Mouse (Mus musculus) forebrain, embryonic 11.5 days (tissue): Measurements from ENCODE around the gene Gab1. TPM values are rescaled to one million over a fixed set of nuclear protein-coding genes. Genes with fewer than 3 reads are reported as not detected.

Experiments used
- ATAC-seq: fragments of 200-750 bp; cut with Nextera tagmentation; replicated peaks from 2 replicates; pipeline ENCODE4 v1.8.0; 2017; ENCODE audit warnings: moderate TSS enrichment; ENCODE audit not compliant: low FRiP score
- DNase-seq: peaks from one replicate; pipeline ENCODE4 v3.0.0-alpha.2; 2017; ENCODE audit warnings: low spot score
- H3K27ac ChIP-seq: fragments of 300-500 bp; sonication (generic); 2 replicates; pipeline ENCODE4 v1.5.1; 2014; ENCODE audit warnings: low read depth, low read length
- H3K27me3 ChIP-seq: fragments of 300-500 bp; sonication (generic); 2 replicates; pipeline ENCODE4 v1.6.1; 2014; ENCODE audit warnings: mild to moderate bottlenecking, low read length, mixed read lengths; ENCODE audit not compliant: control insufficient read depth, insufficient read depth
- H3K36me3 ChIP-seq: fragments of 300-500 bp; sonication (generic); 2 replicates; pipeline ENCODE4 v1.6.1; 2014; ENCODE audit warnings: mild to moderate bottlenecking, low read length, moderate library complexity, mixed read lengths; ENCODE audit not compliant: control insufficient read depth, insufficient read depth
- H3K4me1 ChIP-seq: fragments of 300-500 bp; sonication (generic); replicated peaks from 2 replicates; pipeline ENCODE4 v1.6.1; 2014; ENCODE audit warnings: low read length, mixed read lengths; ENCODE audit not compliant: control insufficient read depth, insufficient read depth
- H3K4me2 ChIP-seq: fragments of 300-500 bp; sonication (generic); 2 replicates; pipeline ENCODE4 v1.6.1; 2014; ENCODE audit warnings: low read depth, mild to moderate bottlenecking, low read length, moderate library complexity, mixed read lengths; ENCODE audit not compliant: severe bottlenecking
- H3K4me3 ChIP-seq: fragments of 300-500 bp; sonication (generic); 2 replicates; pipeline ENCODE4 v1.5.1; 2014; ENCODE audit warnings: low read depth, low read length
- H3K9ac ChIP-seq: fragments of 300-500 bp; sonication (generic); 2 replicates; pipeline ENCODE4 v1.6.1; 2014; ENCODE audit warnings: low read length
- H3K9me3 ChIP-seq: fragments of 300-500 bp; sonication (generic); 2 replicates; pipeline ENCODE4 v1.6.1; 2016; ENCODE audit warnings: low read length, mixed read lengths; ENCODE audit not compliant: control insufficient read depth
- WGBS: fragments of 180-500 bp; shearing (Covaris S2); extraction: QIAGEN DNeasy Blood & Tissue Kit; methylation state at CpG from one replicate; pipeline ENCODE4 v1.1.7; 2014; 5-methylcytosine and 5-hydroxymethylcytosine counted together
- polyA plus RNA-seq: library from polyadenylated mRNA; unstranded; fragments of >200 nt; fragmentation: Nextera tagmentation; extraction: Ambion mirVana; gene quantifications from 2 replicates; pipeline ENCODE4 v1.2.1, GENCODE M21; 2014

Gene Gab1
- polyA plus RNA-seq = 19.1 TPM in 2 replicates

DNA sequence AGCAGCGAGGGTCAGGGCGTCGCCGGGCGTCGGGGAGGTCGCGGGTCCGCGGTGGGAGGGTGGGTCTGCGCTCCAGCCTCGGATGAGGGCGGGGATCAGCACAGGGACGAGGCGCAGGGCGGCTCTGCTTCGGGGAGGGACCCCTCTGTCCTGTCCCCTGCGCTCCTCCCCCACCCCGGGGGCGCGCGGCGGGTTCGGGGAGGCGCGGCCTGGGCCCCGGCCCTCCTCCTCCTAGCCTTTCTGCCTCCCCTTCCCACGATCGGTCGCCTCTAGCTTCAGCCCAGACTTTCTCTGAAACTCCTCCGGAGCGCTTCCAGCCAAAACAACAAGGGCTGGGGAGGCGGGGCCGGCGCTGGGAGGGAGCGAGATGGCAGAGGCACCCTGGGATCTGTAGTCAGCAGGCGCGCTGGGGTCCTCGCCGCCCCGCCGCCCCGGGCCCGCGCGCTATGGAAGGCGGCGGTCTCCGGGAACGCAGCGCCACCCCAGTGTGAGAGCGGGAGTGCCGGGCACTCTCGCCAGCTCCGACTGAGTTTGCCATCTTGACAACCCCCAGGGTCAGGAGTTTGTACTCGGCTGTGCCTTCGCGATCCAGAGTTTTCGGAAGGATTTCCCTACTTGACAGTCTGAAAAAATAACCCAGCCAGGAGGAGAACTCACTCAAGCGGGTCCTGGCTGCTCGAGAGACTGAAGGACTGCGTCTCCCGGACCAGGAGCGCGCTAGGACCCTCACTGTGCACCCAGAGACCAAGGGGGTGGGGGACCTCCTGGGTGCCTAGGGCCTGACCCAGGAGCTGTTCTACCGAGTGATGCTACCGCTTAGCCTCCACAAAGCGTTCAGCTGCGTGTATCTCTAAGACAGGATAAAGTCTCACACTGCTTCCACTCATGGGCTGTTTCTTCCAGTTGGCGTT, at the start of gene Gab1:
TSS of gene Gab1 (minus strand) at position 324 of the 911 bp plus-strand sequence.
- ATAC-seq = peak; percentile 96
- H3K4me3 ChIP-seq = peak within 1 kb of the TSS; percentile 77
- no peaks in the 10 kb centered on the region; the same call in 1 of the 2 replicates for H3K27me3 ChIP-seq
- H3K4me1 ChIP-seq = peaks cover 6% of the 10 kb centered on the region; the same call in 1 of the 2 replicates
- H3K9me3 ChIP-seq = no peaks in the 10 kb centered on the region
- H3K4me2 ChIP-seq = peak within 1 kb of the TSS; percentile 81
- H3K9ac ChIP-seq = peak within 1 kb of the TSS; percentile 82
- WGBS = under 1% methylated on average over 46 of the region's 70 CpGs
- H3K36me3 ChIP-seq = no peaks in the 10 kb centered on the region
- peak; percentile 97 for DNase-seq
- peak within 1 kb of the TSS; percentile 91 for H3K27ac ChIP-seq

DNA sequence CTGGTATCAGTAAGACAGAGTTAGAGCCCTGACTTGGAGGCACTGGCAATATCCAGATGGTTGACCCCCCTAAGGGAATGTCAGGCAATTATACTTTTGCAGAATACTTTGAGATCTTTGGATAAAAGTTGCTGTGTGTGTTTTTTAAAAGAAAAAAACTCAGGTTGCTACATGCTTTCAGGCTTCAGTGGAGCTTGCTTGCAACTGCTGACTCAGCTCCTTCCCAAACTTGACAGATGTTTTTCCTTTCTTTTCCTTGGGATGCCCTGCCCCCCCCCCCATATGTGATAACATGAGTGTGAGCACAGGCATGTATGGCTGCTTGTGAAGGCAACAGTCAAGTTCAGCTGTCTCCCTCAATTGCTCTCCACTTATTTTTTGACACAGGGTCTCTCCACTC, 48.5 kb upstream of the Gab1 start:
- no peaks in the 10 kb centered on the region for H3K36me3 ChIP-seq
- H3K27me3 ChIP-seq = no peaks in the 10 kb centered on the region
- H3K9me3 ChIP-seq = no peaks in the 10 kb centered on the region
- H3K4me2 ChIP-seq = no peak overlapping the region
- no peak overlapping the region for H3K9ac ChIP-seq
- no peak overlapping the region for H3K27ac ChIP-seq
- ATAC-seq (no peak), DNase-seq (no peak)
- H3K4me3 ChIP-seq = no peak overlapping the region
- H3K4me1 ChIP-seq = no peaks in the 10 kb centered on the region

- Histone ChIP-seq H3K4me2 (no peak overlapping the region), H3K4me1 (no peaks in the 10 kb centered on the region), H3K4me3 (no peak overlapping the region), H3K36me3 (no peaks in the 10 kb centered on the region), H3K27me3 (no peaks in the 10 kb centered on the region), H3K9ac (no peak overlapping the region), H3K27ac (no peak overlapping the region), H3K9me3 (no peaks in the 10 kb centered on the region)
- DNase-seq = no peak
- WGBS = 81% methylated on average over 9 of the region's 9 CpGs
- ATAC-seq = no peak
These were observed 43.5 kb upstream of the Gab1 start for GRCm38 (mm10) chr8:80923794-80924316.

GRCm38 (mm10) chr8:80922642-80923041, 42.3 kb upstream of the Gab1 start:
- Histone ChIP-seq H3K9ac (no peak overlapping the region), H3K4me1 (no peaks in the 10 kb centered on the region), H3K9me3 (no peaks in the 10 kb centered on the region), H3K27ac (no peak overlapping the region), H3K4me3 (no peak overlapping the region), H3K36me3 (no peaks in the 10 kb centered on the region), H3K4me2 (no peak overlapping the region), H3K27me3 (no peaks in the 10 kb centered on the region)
- ATAC-seq = no peak
- WGBS = 76% methylated on average over 6 of the region's 6 CpGs
- no peak for DNase-seq

DNA sequence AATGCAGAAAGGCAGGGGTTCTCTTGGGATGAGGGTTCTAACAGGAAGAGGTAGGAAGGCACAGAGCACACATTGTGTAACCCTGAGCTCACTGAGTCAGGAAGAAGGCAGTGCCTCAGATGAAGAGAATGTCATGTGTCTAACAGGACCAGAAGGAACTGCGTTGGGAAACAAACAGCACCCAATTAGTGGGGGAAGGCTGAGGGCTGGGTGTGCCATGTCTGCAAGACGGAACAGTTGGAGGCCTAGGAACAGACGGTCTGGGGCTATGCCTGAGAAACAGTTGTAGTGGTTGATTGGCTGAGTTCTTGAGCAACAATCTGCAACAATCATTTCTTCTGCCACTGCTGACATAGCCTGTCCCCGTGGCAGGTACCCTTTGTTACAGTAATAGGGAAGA, 38.8 kb upstream of the Gab1 start:
- no peak overlapping the region for H3K4me2 ChIP-seq

GRCm38 (mm10) chr8:80918531-80918930, 38.2 kb upstream of the Gab1 start:
- H3K4me3 ChIP-seq = no peak overlapping the region
- no peaks in the 10 kb centered on the region for H3K27me3 ChIP-seq
- H3K9me3 ChIP-seq = no peaks in the 10 kb centered on the region
- H3K4me1 ChIP-seq = no peaks in the 10 kb centered on the region
- H3K9ac ChIP-seq = no peak overlapping the region
- 90% methylated on average over 6 of the region's 6 CpGs for WGBS
- H3K36me3 ChIP-seq = no peaks in the 10 kb centered on the region
- DNase-seq (no peak), ATAC-seq (no peak)
- no peak overlapping the region for H3K4me2 ChIP-seq
- H3K27ac ChIP-seq = no peak overlapping the region

More for the DNA sequence above, 38.8 kb upstream of the Gab1 start:
- DNase-seq (no peak), ATAC-seq (no peak)
- no peaks in the 10 kb centered on the region for H3K4me1 ChIP-seq
- no peak overlapping the region for H3K9ac ChIP-seq
- no peaks in the 10 kb centered on the region for H3K27me3 ChIP-seq
- H3K36me3 ChIP-seq = no peaks in the 10 kb centered on the region
- H3K4me3 ChIP-seq = no peak overlapping the region
- WGBS = 89% methylated on average over 4 of the region's 4 CpGs
- H3K27ac ChIP-seq = no peak overlapping the region
- no peaks in the 10 kb centered on the region for H3K9me3 ChIP-seq

DNA sequence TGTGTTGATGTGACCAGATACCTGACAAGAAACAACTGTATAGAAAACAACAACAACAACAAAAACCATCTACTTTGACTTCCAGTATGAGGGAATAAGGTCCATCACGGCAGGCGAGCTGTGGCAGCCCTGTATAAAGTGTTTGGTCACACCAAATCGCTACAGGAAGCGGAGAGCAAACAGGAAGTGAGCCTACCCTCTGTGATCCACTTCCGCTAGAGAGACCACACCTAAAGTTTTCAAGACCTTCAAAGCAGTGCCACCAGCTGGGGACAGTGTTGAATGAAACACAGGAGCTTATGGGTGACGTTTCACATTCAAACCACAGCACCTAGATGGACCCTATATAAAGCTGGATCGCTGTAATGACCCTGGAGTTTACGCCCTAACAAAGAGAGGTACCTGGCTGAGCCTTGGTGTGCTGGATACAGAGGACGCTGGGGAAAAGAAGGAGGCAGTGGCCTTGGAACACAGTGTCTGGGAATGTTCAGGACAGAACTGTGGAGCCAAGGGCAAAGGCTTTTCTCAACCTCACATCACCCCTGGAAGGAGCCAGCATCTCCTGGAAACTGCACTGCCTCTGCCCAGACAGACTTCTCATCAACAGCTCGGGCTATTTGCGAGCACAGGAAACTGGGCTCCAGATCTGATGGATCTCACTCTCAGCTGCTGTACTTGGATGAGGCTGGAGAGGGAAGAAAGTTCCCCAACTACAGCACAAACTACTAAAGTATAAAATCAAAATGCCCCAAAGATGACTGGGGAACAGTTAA, 36.3 kb upstream of the Gab1 start:
- ATAC-seq = no peak
- DNase-seq = no peak
- WGBS = 83% methylated on average over 11 of the region's 11 CpGs

GRCm38 (mm10) chr8:80913016-80913748, 32.9 kb upstream of the Gab1 start:
- 100% methylated on average over 1 of the region's 1 CpGs for WGBS
- DNase-seq = no peak

More for the DNA sequence above, 36.3 kb upstream of the Gab1 start:
- Histone ChIP-seq H3K9me3 (no peaks in the 10 kb centered on the region), H3K4me3 (no peak overlapping the region), H3K4me1 (no peaks in the 10 kb centered on the region), H3K4me2 (no peak overlapping the region), H3K27ac (no peak overlapping the region), H3K36me3 (no peaks in the 10 kb centered on the region), H3K9ac (no peak overlapping the region), H3K27me3 (no peaks in the 10 kb centered on the region)

More at GRCm38 (mm10) chr8:80913016-80913748, 32.9 kb upstream of the Gab1 start:
- no peak; the same call in 1 of the 2 replicates for ATAC-seq
- H3K27ac ChIP-seq = no peak overlapping the region
- H3K27me3 ChIP-seq = no peaks in the 10 kb centered on the region
- H3K4me3 ChIP-seq = no peak overlapping the region
- no peaks in the 10 kb centered on the region for H3K4me1 ChIP-seq
- H3K4me2 ChIP-seq = no peak overlapping the region
- no peak overlapping the region for H3K9ac ChIP-seq
- no peaks in the 10 kb centered on the region for H3K9me3 ChIP-seq
- H3K36me3 ChIP-seq = no peaks in the 10 kb centered on the region
